Mouse (Mus musculus): ENCODE measurements around the gene Gm49416.
"Not testable (repeated sequence)": the region's sequence is repeated elsewhere in the genome, so short reads cannot be mapped to it uniquely, and the experiment has no call there.

The Gm49416 gene

GRCm38 (mm10) chr19:8888511-8889385 is at the start of gene Gm49416, which contains the start of gene 1810009A15Rik:
Gene Gm49416, plus strand, starts transcription at chr19:8888926.
Gene 1810009A15Rik, plus strand, starts transcription at chr19:8888853.
- DNase-seq: peak; percentile 95

- DNase-seq: no peak
These were observed 49.4 kb upstream of the Gm49416 start, which contains the start of gene Gng3 for GRCm38 (mm10) chr19:8839103-8839907. Gene Gng3, minus strand, starts transcription at chr19:8839194.

GRCm38 (mm10) chr19:8839908-8840791 is 48.6 kb upstream of the Gm49416 start:
- peak; percentile 62 for DNase-seq

GRCm38 (mm10) chr19:8841012-8841411 is 47.7 kb upstream of the Gm49416 start:
- DNase-seq: no peak

GRCm38 (mm10) chr19:8842961-8843360 is 45.8 kb upstream of the Gm49416 start:
- DNase-seq: no peak

GRCm38 (mm10) chr19:8844371-8845129 is 44.2 kb upstream of the Gm49416 start:
- peak; percentile 76 for DNase-seq

GRCm38 (mm10) chr19:8848356-8848755 is 40.4 kb upstream of the Gm49416 start:
- DNase-seq: no peak

GRCm38 (mm10) chr19:8850402-8850901 is 38.3 kb upstream of the Gm49416 start, which contains the start of gene Lrrn4cl:
Gene Lrrn4cl, plus strand, starts transcription at chr19:8850768.
- DNase-seq: no peak

- no peak for DNase-seq
These were observed 37.1 kb upstream of the Gm49416 start for GRCm38 (mm10) chr19:8851639-8852038.

GRCm38 (mm10) chr19:8852236-8852928 is 36.3 kb upstream of the Gm49416 start:
- no peak for DNase-seq

GRCm38 (mm10) chr19:8853117-8853516 is 35.6 kb upstream of the Gm49416 start:
- no peak for DNase-seq

- peak; percentile 50 for DNase-seq
These were observed 31.0 kb upstream of the Gm49416 start for GRCm38 (mm10) chr19:8857689-8858088.

- DNase-seq: peak; percentile 64
These were observed 29.7 kb upstream of the Gm49416 start for GRCm38 (mm10) chr19:8859018-8859417.

GRCm38 (mm10) chr19:8864265-8864664 is 24.5 kb upstream of the Gm49416 start:
- no peak for DNase-seq

- not testable (repeated sequence) for DNase-seq
These were observed 18.3 kb upstream of the Gm49416 start for GRCm38 (mm10) chr19:8870381-8870780.

- no peak for DNase-seq
These were observed 17.9 kb upstream of the Gm49416 start for GRCm38 (mm10) chr19:8870838-8871237.

- peak; percentile 96 for DNase-seq
These were observed 17.2 kb upstream of the Gm49416 start, which contains the start of gene Ubxn1 for GRCm38 (mm10) chr19:8871267-8872186. Gene Ubxn1, plus strand, starts transcription at chr19:8871496.

- no peak for DNase-seq
These were observed 16.4 kb upstream of the Gm49416 start for GRCm38 (mm10) chr19:8872266-8872840.

- DNase-seq: no peak
These were observed 13.7 kb upstream of the Gm49416 start for GRCm38 (mm10) chr19:8875031-8875430.
